Mouse (Mus musculus) MEL (cell line): Measurements from ENCODE around the gene Gmppa.

Source experiments
- CTCF ChIP-seq, 3 experiments: IDR thresholded peaks in 2 of 3; conservative IDR thresholded peaks in 1 of 3; 2 replicates each; pipeline ENCODE4 v1.5.1; 2011 to 2012; ENCODE audit warnings: low read length in 3 of 3, low read depth in 2 of 3, mild to moderate bottlenecking in 2 of 3, improper control_type of control experiment in 1 of 3, inconsistent platforms in 1 of 3, mixed read lengths in 1 of 3, moderate library complexity in 1 of 3; ENCODE audit not compliant: control insufficient read depth in 1 of 3, insufficient read depth in 1 of 3, poor library complexity in 1 of 3, severe bottlenecking in 1 of 3
- E2F4 ChIP-seq: IDR thresholded peaks from 2 replicates; pipeline ENCODE4 v1.6.1; 2011; ENCODE audit warnings: low read depth, low read length, improper control_type of control experiment, borderline replicate concordance
- EP300 ChIP-seq, 2 experiments: IDR thresholded peaks; 2 replicates each; pipeline ENCODE4 v1.6.1; 2011; ENCODE audit warnings: improper control_type of control experiment in 2 of 2, low read length in 2 of 2, low read depth in 1 of 2, mild to moderate bottlenecking in 1 of 2
- ETS1 ChIP-seq: IDR thresholded peaks from 2 replicates; pipeline ENCODE4 v1.6.1; 2012; ENCODE audit warnings: low read depth, mild to moderate bottlenecking, inconsistent platforms, low read length, improper control_type of control experiment, moderate library complexity
- MAFK ChIP-seq: IDR thresholded peaks from 2 replicates; pipeline ENCODE4 v1.6.1; 2011; ENCODE audit warnings: low read depth, mild to moderate bottlenecking, low read length, improper control_type of control experiment, borderline replicate concordance
- MAX ChIP-seq: IDR thresholded peaks from 2 replicates; pipeline ENCODE4 v1.6.1; 2011; ENCODE audit warnings: low read length, improper control_type of control experiment
- MYB ChIP-seq: IDR thresholded peaks from 2 replicates; pipeline ENCODE4 v1.6.1; 2011; ENCODE audit warnings: mild to moderate bottlenecking, low read depth, low read length, improper control_type of control experiment
- SIN3A ChIP-seq: IDR thresholded peaks from 2 replicates; pipeline ENCODE4 v1.6.1; 2012; ENCODE audit warnings: low read length, improper control_type of control experiment, inconsistent platforms
- TAL1 ChIP-seq: IDR thresholded peaks from 2 replicates; pipeline ENCODE4 v1.6.1; 2012; ENCODE audit warnings: mild to moderate bottlenecking, inconsistent platforms, low read length, moderate library complexity, mixed read lengths
- ZC3H11A ChIP-seq: IDR thresholded peaks from 2 replicates; pipeline ENCODE4 v1.6.1; 2012; ENCODE audit warnings: low read depth, mild to moderate bottlenecking, inconsistent platforms, low read length, improper control_type of control experiment
- ZKSCAN1 ChIP-seq: IDR thresholded peaks from 2 replicates; pipeline ENCODE4 v1.6.1; 2012; ENCODE audit warnings: low read depth, mild to moderate bottlenecking, inconsistent platforms, low read length, improper control_type of control experiment, moderate library complexity

GRCm38 (mm10) chr1:75393139-75393538 lies 42.6 kb upstream of the Gmppa start:
- TF ChIP-seq E2F4 (no peak), EP300 (IDR thresholded peaks at IDR 0.05; ENCODE audit: low read depth in 1 of 2, low read length in 2 of 2) (no peak), MAX (no peak), SIN3A (no peak), TAL1 (no peak), CTCF (IDR thresholded peaks at IDR 0.05 in 2 of 3, conservative IDR thresholded peaks at IDR 0.05 in 1 of 3; ENCODE audit: control insufficient read depth in 1 of 3, insufficient read depth in 1 of 3, low read depth in 2 of 3, low read length in 3 of 3, poor library complexity in 1 of 3, severe bottlenecking in 1 of 3) (no peak), MAFK (no peak), ZKSCAN1 (no peak), ETS1 (no peak), ZC3H11A (no peak), MYB (no peak)
